Mouse (Mus musculus): ENCODE measurements around the gene Ranbp9. TPM values are rescaled to one million over a fixed set of nuclear protein-coding genes. Genes with fewer than 3 reads are reported as not detected.

Ranbp9 gene
- 8.2 and 10.8 TPM in 2 replicates for polyA plus RNA-seq (2015; fragmentation: Nextera tagmentation; extraction: Ambion mirVana)

DNA sequence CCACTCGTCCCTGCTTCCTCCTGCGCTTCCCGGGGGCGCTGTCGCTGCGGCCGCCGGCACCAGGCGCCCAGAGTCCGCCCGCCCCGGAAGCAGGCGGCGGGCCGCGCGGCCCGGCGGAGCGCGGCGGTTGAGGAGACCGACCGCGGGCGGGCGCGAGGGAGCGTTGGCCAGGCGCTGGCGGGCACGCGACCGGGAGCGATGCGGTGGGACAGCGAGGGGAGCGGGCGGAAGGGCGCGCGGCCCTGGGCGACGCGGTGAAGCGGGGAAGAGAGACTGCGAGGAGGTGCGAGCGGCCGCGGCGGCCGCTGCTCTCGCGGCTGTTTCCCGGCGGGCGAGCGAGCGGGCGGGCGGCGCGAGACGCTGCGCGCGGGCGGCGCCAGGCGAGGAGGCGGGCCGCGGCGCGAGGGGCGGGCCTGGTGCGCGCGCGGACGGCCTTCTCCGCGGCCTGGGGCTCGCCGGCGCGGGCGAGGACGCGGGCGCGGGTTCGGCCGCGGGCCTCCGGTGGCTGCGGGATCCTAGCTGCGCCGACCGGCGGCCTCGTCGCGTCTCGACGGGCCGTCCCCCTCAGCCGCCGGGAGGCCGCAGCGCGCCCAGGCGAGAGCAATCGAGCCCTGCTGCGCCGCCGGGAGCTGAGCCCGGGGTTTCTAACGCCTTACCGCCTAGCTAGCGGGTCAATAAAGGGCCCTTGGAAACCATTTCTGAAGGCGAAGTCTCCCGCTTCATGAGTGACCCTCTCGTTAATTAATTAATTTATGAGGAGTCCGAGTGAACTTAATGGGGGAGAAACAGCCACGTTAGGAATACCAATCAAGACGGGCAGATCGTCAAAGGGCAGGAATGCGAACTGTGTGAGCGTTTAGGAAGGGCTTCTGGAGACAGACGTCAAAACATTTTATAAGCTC is at the start of gene Ranbp9:
Gene Ranbp9, minus strand, starts transcription at position 326 of the 902 bp plus-strand sequence.
- H3K4me1 ChIP-seq, result peaks cover 27% of the 10 kb centered on the region
- H3K27ac ChIP-seq, result peak within 1 kb of the TSS; percentile 99
- H3K9me3 ChIP-seq (replicated peaks), result no peaks in the 10 kb centered on the region
- H3K36me3 ChIP-seq, result no peaks in the 10 kb centered on the region
- H3K27me3 ChIP-seq, result no peaks in the 10 kb centered on the region
- peak; percentile 87 for ATAC-seq (replicated peaks; ENCODE audit: low FRiP score)
- WGBS, result under 1% methylated on average over 101 of the region's 132 CpGs
- peak within 1 kb of the TSS; percentile 98 for H3K9ac ChIP-seq
- H3K4me3 ChIP-seq (replicated peaks), result peak within 1 kb of the TSS; percentile 93
- H3K4me2 ChIP-seq, result peak within 1 kb of the TSS; percentile 66

DNA sequence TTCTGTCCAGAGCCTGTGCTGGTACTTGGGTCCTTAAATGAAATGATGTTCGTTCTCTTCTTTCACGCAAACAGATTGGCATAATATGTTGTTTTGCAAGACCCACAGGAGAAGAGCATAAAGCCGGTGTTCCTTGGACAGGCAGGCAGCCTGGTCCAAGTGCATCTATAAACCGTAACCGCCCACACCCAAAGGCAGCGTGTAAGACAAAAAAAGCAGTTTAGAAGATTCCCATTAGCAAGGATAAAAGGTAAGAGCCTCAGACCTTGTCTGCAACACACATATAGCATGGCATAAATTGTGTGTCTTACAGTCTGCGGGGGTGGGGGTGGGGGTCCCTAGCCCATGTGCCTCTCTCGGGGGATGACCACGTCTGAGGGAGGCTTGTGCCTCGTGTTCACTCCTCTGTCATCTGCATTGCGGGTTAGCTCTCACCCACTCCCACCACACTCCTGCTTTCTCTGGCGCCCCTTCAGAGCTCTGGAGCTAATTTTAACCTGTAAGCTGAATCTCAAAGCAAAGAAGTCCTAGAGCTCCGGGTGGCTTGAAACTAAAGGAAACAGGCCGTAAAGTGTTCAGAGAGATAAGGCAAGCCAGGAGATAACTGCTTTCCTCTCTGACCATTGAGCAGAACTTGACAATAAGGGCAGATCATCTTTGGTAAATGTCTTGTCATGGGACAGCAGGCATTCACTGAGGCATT is 49.2 kb upstream of the Ranbp9 start:
- Histone ChIP-seq H3K4me3 (replicated peaks) (no peak overlapping the region), H3K4me2 (no peak overlapping the region), H3K9me3 (replicated peaks) (no peaks in the 10 kb centered on the region), H3K4me1 (peaks cover 27% of the 10 kb centered on the region), H3K9ac (no peak overlapping the region), H3K27me3 (no peaks in the 10 kb centered on the region), H3K27ac (no peak overlapping the region), H3K36me3 (no peaks in the 10 kb centered on the region)
- no peak for ATAC-seq (replicated peaks; ENCODE audit: low FRiP score)
- 44% methylated on average over 14 of the region's 14 CpGs for WGBS

DNA sequence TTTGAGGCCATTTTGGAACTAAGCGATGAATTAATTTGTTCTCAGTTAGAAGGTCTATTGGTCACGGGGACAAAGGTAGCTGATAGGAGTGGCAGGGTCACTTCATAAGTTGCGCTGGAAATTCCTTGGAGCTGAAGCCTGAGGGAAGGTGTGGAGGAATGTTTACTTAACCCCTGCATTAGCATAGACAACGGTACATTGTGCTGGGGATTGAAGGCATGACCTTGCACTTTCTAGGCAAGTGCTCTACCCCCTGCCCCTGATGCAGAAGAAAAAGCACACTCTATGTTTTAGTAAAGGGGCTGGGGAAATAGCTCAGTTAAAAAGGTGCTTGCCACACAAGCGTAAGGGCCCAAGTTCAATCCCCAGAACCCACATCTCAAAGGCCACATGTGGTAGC is 45.2 kb upstream of the Ranbp9 start:
- Histone ChIP-seq H3K9ac (no peak overlapping the region), H3K4me3 (replicated peaks) (no peak overlapping the region), H3K4me1 (peaks cover 31% of the 10 kb centered on the region), H3K9me3 (replicated peaks) (no peaks in the 10 kb centered on the region), H3K27ac (no peak overlapping the region), H3K36me3 (no peaks in the 10 kb centered on the region), H3K4me2 (no peak overlapping the region), H3K27me3 (no peaks in the 10 kb centered on the region)
- no peak for ATAC-seq (replicated peaks; ENCODE audit: low FRiP score)
- 68% methylated on average over 5 of the region's 5 CpGs for WGBS

DNA sequence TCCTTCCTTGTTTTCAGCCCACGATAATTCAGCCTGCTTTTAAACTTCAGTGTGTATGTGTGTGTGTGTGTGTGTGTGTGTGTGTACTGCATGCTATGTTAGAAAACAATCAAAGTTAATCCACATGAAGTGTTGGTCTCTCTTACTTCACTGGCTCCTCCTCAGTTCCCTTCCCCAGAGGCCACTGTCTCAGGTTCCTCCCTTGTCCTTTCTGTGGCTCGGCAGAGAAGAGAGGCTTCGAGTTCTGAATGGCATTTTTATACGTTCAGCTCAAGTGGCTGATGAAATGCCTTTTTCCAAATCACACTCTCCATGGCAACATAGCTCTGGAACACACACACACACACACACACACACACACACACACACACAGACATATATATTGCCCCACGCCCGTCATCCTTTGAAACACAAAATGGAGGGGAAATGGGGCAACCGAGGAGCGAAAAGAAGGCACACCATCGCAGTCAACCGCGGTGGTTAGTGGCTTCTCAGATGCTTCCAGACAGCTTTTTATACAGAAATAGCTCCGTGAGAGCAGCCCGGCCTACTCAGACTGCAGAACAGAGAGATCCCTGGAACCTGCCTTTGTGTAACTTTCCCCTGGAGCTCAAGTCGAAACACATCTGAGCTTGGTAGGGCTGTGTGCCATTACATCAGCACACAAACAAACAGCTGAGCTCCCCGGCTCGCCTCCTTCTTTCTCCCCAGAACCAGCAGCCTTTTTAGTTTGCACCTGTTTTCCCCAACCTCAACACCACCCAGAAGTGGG is 44.5 kb upstream of the Ranbp9 start:
- H3K27ac ChIP-seq, result peak overlapping the region; percentile 65
- H3K4me1 ChIP-seq, result peaks cover 24% of the 10 kb centered on the region
- no peak overlapping the region for H3K9ac ChIP-seq
- H3K4me2 ChIP-seq, result no peak overlapping the region
- ATAC-seq (replicated peaks; ENCODE audit: low FRiP score), result peak; percentile 36; the same call in 1 of the 2 replicates
- no peak overlapping the region for H3K4me3 ChIP-seq (replicated peaks)
- no peaks in the 10 kb centered on the region for H3K36me3 ChIP-seq
- 57% methylated on average over 16 of the region's 16 CpGs for WGBS
- no peaks in the 10 kb centered on the region for H3K27me3 ChIP-seq
- no peaks in the 10 kb centered on the region for H3K9me3 ChIP-seq (replicated peaks)

DNA sequence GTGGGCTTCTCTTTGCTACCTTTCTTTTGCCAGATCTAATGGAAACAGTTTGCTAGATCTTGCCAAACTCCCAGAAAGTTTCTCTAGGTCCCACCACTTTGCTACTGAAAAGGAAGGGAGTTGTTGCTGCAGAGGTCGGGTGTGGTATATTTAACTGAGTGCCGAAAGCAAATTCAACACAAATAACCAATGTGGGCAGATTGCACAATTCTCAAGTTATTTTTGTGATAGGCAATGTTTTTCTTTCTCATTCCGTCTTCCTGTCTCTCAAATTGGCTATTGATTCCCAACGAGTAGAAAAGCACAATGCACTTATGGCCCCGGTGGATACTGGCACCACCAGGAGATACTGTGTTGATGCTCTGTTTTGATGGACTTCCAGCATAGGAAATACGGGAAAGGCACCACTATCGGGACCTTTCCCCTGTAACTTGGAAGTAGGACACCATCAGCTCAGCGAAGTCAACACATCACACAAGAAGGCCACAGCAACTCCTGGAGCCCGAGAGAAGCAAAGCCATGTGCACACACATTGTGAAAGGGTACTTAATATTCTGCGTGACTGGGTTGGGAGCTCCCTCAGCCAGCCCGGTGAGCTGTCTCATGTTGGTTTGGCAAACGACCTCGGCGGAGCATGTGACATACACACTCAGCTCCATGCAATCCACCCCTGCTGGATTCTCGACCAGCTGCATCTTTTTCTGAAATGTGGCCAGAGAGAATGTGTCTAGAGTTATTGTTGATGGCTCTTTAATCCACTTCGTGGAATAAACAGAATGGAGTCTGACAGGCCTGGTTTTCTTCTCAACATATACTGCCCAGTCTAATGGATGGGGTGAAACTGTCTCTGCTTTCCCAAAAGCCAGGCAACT is 43.6 kb upstream of the Ranbp9 start:
- ATAC-seq (replicated peaks; ENCODE audit: low FRiP score), result peak; percentile 49; the same call in 1 of the 2 replicates
- H3K9me3 ChIP-seq (replicated peaks), result no peaks in the 10 kb centered on the region
- no peak overlapping the region for H3K4me3 ChIP-seq (replicated peaks)
- H3K4me1 ChIP-seq, result peaks cover 17% of the 10 kb centered on the region
- H3K27me3 ChIP-seq, result no peaks in the 10 kb centered on the region
- no peak overlapping the region for H3K4me2 ChIP-seq
- H3K27ac ChIP-seq, result peak overlapping the region; percentile 65
- H3K9ac ChIP-seq, result no peak overlapping the region
- 50% methylated on average over 16 of the region's 16 CpGs for WGBS
- H3K36me3 ChIP-seq, result no peaks in the 10 kb centered on the region

DNA sequence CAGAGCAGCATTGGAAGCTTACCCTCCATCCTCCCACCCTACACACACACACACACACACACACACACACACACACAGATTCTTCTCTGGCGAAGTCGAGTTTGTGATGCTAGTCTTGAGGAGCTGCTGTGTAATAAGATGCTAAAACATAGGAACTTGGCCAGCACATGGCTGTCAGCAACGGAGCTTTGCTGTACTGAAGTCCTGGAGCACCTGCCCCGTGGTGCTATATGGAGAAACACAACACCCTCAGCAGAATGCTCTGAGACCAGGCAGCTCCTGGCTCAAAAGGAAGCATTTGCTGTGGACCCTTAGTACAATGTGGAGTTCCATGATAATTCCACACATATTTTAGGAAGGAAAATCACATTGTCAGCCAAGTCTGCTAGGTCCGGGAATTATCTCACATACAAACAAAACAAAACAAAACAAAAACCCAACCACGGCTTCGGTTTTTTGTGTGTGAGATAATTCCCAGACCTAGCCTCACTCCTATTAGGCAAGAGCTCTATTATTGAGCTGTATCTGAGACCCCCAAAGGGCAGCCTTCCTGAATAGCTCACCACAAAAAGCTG is 42.9 kb upstream of the Ranbp9 start:
- no peaks in the 10 kb centered on the region for H3K9me3 ChIP-seq (replicated peaks)
- no peak overlapping the region for H3K9ac ChIP-seq
- no peaks in the 10 kb centered on the region for H3K36me3 ChIP-seq
- ATAC-seq (replicated peaks; ENCODE audit: low FRiP score), result no peak
- H3K27me3 ChIP-seq, result no peaks in the 10 kb centered on the region
- 65% methylated on average over 7 of the region's 7 CpGs for WGBS
- peaks cover 17% of the 10 kb centered on the region for H3K4me1 ChIP-seq
- H3K4me3 ChIP-seq (replicated peaks), result no peak overlapping the region
- H3K27ac ChIP-seq, result peak overlapping the region; percentile 65; the same call in 1 of the 2 replicates
- H3K4me2 ChIP-seq, result no peak overlapping the region

DNA sequence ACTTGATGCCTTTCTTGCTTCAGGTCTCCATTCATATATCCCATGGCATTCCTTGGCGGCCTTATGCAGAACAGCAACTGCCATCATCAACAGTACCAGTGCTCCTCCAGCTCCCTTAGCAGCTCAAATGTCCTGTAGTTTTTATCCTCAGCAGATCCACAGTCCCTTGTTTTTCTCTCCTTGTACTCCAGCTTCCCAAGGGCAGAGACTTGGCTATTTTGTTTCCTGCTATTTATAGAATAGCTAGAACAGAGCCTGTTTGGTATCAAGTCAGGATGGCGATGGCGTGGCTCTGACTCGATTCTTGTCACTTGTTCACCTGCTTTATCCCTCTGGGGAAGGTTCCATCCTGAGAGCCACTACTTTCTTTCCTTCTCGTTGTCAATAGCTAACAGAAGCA is 40.9 kb upstream of the Ranbp9 start:
- no peaks in the 10 kb centered on the region for H3K9me3 ChIP-seq (replicated peaks)
- H3K27ac ChIP-seq, result no peak overlapping the region
- peaks cover 17% of the 10 kb centered on the region for H3K4me1 ChIP-seq
- no peak for ATAC-seq (replicated peaks; ENCODE audit: low FRiP score)
- H3K27me3 ChIP-seq, result no peaks in the 10 kb centered on the region
- no peak overlapping the region for H3K9ac ChIP-seq
- no peak overlapping the region for H3K4me3 ChIP-seq (replicated peaks)
- 90% methylated on average over 5 of the region's 5 CpGs for WGBS
- no peaks in the 10 kb centered on the region for H3K36me3 ChIP-seq
- H3K4me2 ChIP-seq, result no peak overlapping the region

DNA sequence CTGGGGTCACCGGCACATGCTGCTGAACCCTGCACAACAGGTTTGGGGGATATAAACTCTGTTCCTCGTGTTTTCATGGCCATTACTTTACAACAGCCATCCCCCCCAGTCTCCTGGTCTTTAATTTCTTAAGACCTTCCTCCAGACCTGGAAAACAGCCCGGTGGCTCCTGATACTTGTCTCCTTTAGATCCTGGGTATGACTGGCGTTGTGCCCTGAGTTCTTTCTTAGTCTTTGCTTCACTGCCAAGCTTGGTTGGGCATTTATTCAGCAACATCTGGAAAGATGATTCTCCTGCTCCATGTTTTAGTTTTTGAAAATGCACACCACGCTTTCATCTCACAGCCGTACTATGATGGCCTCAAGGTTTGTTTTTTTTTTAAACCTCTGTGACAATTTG is 38.2 kb upstream of the Ranbp9 start:
- H3K4me2 ChIP-seq, result no peak overlapping the region
- 72% methylated on average over 6 of the region's 6 CpGs for WGBS
- no peak for ATAC-seq (replicated peaks; ENCODE audit: low FRiP score)
- H3K27me3 ChIP-seq, result no peaks in the 10 kb centered on the region
- H3K4me3 ChIP-seq (replicated peaks), result no peak overlapping the region
- no peaks in the 10 kb centered on the region for H3K36me3 ChIP-seq
- H3K4me1 ChIP-seq, result peaks cover 1% of the 10 kb centered on the region
- no peak overlapping the region for H3K27ac ChIP-seq
- H3K9me3 ChIP-seq (replicated peaks), result no peaks in the 10 kb centered on the region
- no peak overlapping the region for H3K9ac ChIP-seq

DNA sequence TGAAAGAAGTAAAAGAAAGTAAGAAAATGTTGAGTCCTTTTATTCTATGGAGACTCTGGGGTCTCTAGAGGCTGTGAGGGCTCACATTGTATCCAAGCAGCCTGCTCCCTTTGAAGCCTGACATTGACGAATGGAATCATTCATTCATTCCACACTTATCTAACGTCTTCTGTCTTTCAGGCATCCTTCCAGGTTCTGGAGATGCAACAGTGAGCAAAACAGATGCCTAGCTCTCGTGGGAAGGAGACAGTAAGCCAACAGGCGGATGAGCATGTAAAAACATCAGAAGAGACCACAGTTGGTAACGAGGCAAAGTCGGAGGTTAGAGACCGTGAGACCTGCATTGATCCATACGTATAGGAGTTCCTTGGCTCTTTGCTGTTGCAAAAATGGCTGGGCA is 36.3 kb upstream of the Ranbp9 start:
- Histone ChIP-seq H3K4me2 (no peak overlapping the region), H3K27ac (no peak overlapping the region), H3K9me3 (replicated peaks) (no peaks in the 10 kb centered on the region), H3K4me3 (replicated peaks) (no peak overlapping the region), H3K9ac (no peak overlapping the region), H3K36me3 (no peaks in the 10 kb centered on the region), H3K4me1 (no peaks in the 10 kb centered on the region), H3K27me3 (no peaks in the 10 kb centered on the region)
- ATAC-seq (replicated peaks; ENCODE audit: low FRiP score), result no peak
- 76% methylated on average over 8 of the region's 8 CpGs for WGBS

DNA sequence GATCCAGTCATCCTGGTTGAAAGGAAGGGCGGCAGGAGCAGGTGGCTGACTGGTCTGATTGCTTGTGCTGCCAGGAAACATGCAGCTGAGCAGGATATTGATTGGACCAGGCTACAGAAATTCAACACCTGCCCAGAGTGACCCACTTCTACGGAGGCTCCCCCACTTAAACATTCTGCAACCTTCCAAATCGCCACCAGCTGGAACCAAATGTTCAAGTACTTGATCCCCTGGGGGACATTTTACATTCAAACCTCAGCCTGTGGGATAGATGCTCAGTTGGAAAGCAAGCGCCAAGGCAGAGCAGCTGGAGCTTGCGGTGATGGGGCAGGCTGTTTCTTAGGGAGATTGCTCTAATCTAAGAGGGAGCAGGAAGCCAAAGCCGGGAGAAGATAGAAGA is 35.8 kb upstream of the Ranbp9 start:
- no peaks in the 10 kb centered on the region for H3K27me3 ChIP-seq
- H3K9ac ChIP-seq, result no peak overlapping the region
- H3K9me3 ChIP-seq (replicated peaks), result no peaks in the 10 kb centered on the region
- no peaks in the 10 kb centered on the region for H3K36me3 ChIP-seq
- H3K4me3 ChIP-seq (replicated peaks), result no peak overlapping the region
- no peaks in the 10 kb centered on the region for H3K4me1 ChIP-seq
- H3K27ac ChIP-seq, result no peak overlapping the region
- H3K4me2 ChIP-seq, result no peak overlapping the region
- WGBS, result 69% methylated on average over 6 of the region's 6 CpGs
- no peak for ATAC-seq (replicated peaks; ENCODE audit: low FRiP score)

DNA sequence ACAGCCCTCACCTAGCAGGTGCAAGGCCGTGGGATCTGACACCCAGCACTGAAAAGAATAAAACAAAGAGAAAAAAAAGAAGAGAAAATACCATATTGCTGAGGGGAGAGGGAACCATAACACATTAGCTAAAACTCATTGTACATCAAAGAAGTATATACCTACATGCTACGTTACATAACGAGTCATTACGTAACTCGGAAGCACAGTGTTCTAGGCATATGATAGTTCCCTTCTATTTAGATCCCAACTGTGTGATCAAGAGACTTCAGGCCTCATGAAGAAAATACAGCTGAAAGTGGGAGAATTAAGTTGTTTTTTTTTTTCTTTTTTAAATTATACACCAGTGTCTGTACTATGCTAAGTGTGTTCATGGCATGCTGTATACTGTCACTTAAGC is 35.0 kb upstream of the Ranbp9 start:
- no peak for ATAC-seq (replicated peaks; ENCODE audit: low FRiP score)
- H3K27ac ChIP-seq, result no peak overlapping the region
- WGBS, result 89% methylated on average over 5 of the region's 5 CpGs
- H3K4me1 ChIP-seq, result no peaks in the 10 kb centered on the region
- no peaks in the 10 kb centered on the region for H3K9me3 ChIP-seq (replicated peaks)
- no peaks in the 10 kb centered on the region for H3K27me3 ChIP-seq
- H3K36me3 ChIP-seq, result no peaks in the 10 kb centered on the region
- H3K4me3 ChIP-seq (replicated peaks), result no peak overlapping the region
- H3K4me2 ChIP-seq, result no peak overlapping the region
- no peak overlapping the region for H3K9ac ChIP-seq
